Mouse (Mus musculus) forebrain, embryonic 11.5 days (tissue): ENCODE measurements around the gene Gm11037. TPM values are rescaled to one million over a fixed set of nuclear protein-coding genes. Genes with fewer than 3 reads are reported as not detected.

Source experiments
- ATAC-seq: fragments of 200-750 bp; cut with Nextera tagmentation; replicated peaks from 2 replicates; pipeline ENCODE4 v1.8.0; 2017; ENCODE audit warnings: moderate TSS enrichment; ENCODE audit not compliant: low FRiP score
- DNase-seq: peaks from one replicate; pipeline ENCODE4 v3.0.0-alpha.2; 2017; ENCODE audit warnings: low spot score
- H3K27ac ChIP-seq: fragments of 300-500 bp; sonication (generic); 2 replicates; pipeline ENCODE4 v1.5.1; 2014; ENCODE audit warnings: low read depth, low read length
- H3K27me3 ChIP-seq: fragments of 300-500 bp; sonication (generic); 2 replicates; pipeline ENCODE4 v1.6.1; 2014; ENCODE audit warnings: mild to moderate bottlenecking, low read length, mixed read lengths; ENCODE audit not compliant: control insufficient read depth, insufficient read depth
- H3K36me3 ChIP-seq: fragments of 300-500 bp; sonication (generic); 2 replicates; pipeline ENCODE4 v1.6.1; 2014; ENCODE audit warnings: mild to moderate bottlenecking, low read length, moderate library complexity, mixed read lengths; ENCODE audit not compliant: control insufficient read depth, insufficient read depth
- H3K4me1 ChIP-seq: fragments of 300-500 bp; sonication (generic); replicated peaks from 2 replicates; pipeline ENCODE4 v1.6.1; 2014; ENCODE audit warnings: low read length, mixed read lengths; ENCODE audit not compliant: control insufficient read depth, insufficient read depth
- H3K4me2 ChIP-seq: fragments of 300-500 bp; sonication (generic); 2 replicates; pipeline ENCODE4 v1.6.1; 2014; ENCODE audit warnings: low read depth, mild to moderate bottlenecking, low read length, moderate library complexity, mixed read lengths; ENCODE audit not compliant: severe bottlenecking
- H3K4me3 ChIP-seq: fragments of 300-500 bp; sonication (generic); 2 replicates; pipeline ENCODE4 v1.5.1; 2014; ENCODE audit warnings: low read depth, low read length
- H3K9ac ChIP-seq: fragments of 300-500 bp; sonication (generic); 2 replicates; pipeline ENCODE4 v1.6.1; 2014; ENCODE audit warnings: low read length
- H3K9me3 ChIP-seq: fragments of 300-500 bp; sonication (generic); 2 replicates; pipeline ENCODE4 v1.6.1; 2016; ENCODE audit warnings: low read length, mixed read lengths; ENCODE audit not compliant: control insufficient read depth
- WGBS: fragments of 180-500 bp; shearing (Covaris S2); extraction: QIAGEN DNeasy Blood & Tissue Kit; methylation state at CpG from one replicate; pipeline ENCODE4 v1.1.7; 2014; 5-methylcytosine and 5-hydroxymethylcytosine counted together
- polyA plus RNA-seq: library from polyadenylated mRNA; unstranded; fragments of >200 nt; fragmentation: Nextera tagmentation; extraction: Ambion mirVana; gene quantifications from 2 replicates; pipeline ENCODE4 v1.2.1, GENCODE M21; 2014

Gm11037 gene
- polyA plus RNA-seq, 1 experiment from 2014 or later, result not detected

- Histone ChIP-seq H3K4me3 (no peak overlapping the region), H3K36me3 (no peaks in the 10 kb centered on the region; the same call in 1 of the 2 replicates), H3K27ac (no peak overlapping the region), H3K4me1 (no peaks in the 10 kb centered on the region), H3K9me3 (no peaks in the 10 kb centered on the region), H3K4me2 (no peak overlapping the region), H3K9ac (no peak overlapping the region), H3K27me3 (no peaks in the 10 kb centered on the region)
- WGBS, result 79% methylated on average over 5 of the region's 5 CpGs
- DNase-seq, result no peak
- ATAC-seq, result no peak
Measured at GRCm38 (mm10) chr2:131140533-131140905, 7.2 kb downstream of the Gm11037 start.

- Histone ChIP-seq H3K4me2 (no peak overlapping the region), H3K9ac (no peak overlapping the region), H3K27me3 (no peaks in the 10 kb centered on the region), H3K9me3 (no peaks in the 10 kb centered on the region), H3K4me1 (no peaks in the 10 kb centered on the region), H3K4me3 (no peak overlapping the region), H3K36me3 (no peaks in the 10 kb centered on the region; the same call in 1 of the 2 replicates), H3K27ac (no peak overlapping the region)
- ATAC-seq (no peak), DNase-seq (no peak)
- WGBS, result 96% methylated on average over 8 of the region's 8 CpGs
Measured at GRCm38 (mm10) chr2:131141336-131141986, 8.2 kb downstream of the Gm11037 start.

- ATAC-seq, result peak; percentile 32; the same call in 1 of the 2 replicates
- no peak overlapping the region for H3K9ac ChIP-seq
- no peak overlapping the region for H3K4me2 ChIP-seq
Measured at GRCm38 (mm10) chr2:131142592-131142991, 9.3 kb downstream of the Gm11037 start.

GRCm38 (mm10) chr2:131143007-131143780 lies 9.9 kb downstream of the Gm11037 start:
- WGBS, result 67% methylated on average over 22 of the region's 22 CpGs
- H3K27ac ChIP-seq, result no peak overlapping the region
- H3K36me3 ChIP-seq, result peaks cover 5% of the 10 kb centered on the region; the same call in 1 of the 2 replicates
- no peaks in the 10 kb centered on the region for H3K27me3 ChIP-seq
- H3K4me3 ChIP-seq, result no peak overlapping the region
- no peak overlapping the region for H3K9ac ChIP-seq
- ATAC-seq (no peak; the same call in 1 of the 2 replicates), DNase-seq (no peak)
- H3K4me1 ChIP-seq, result no peaks in the 10 kb centered on the region
- H3K9me3 ChIP-seq, result no peaks in the 10 kb centered on the region
- no peak overlapping the region for H3K4me2 ChIP-seq

More at GRCm38 (mm10) chr2:131142592-131142991, 9.3 kb downstream of the Gm11037 start:
- Histone ChIP-seq H3K4me3 (no peak overlapping the region), H3K9me3 (no peaks in the 10 kb centered on the region), H3K27me3 (no peaks in the 10 kb centered on the region), H3K36me3 (peaks cover 3% of the 10 kb centered on the region; the same call in 1 of the 2 replicates), H3K4me1 (no peaks in the 10 kb centered on the region), H3K27ac (no peak overlapping the region)
- WGBS, result 36% methylated on average over 18 of the region's 18 CpGs
- peak; percentile 84 for DNase-seq

- H3K9me3 ChIP-seq, result no peaks in the 10 kb centered on the region
- H3K9ac ChIP-seq, result no peak overlapping the region
- H3K4me2 ChIP-seq, result no peak overlapping the region
- no peak overlapping the region for H3K4me3 ChIP-seq
- ATAC-seq (no peak), DNase-seq (no peak)
- no peaks in the 10 kb centered on the region for H3K27me3 ChIP-seq
- 70% methylated on average over 13 of the region's 13 CpGs for WGBS
- no peaks in the 10 kb centered on the region for H3K4me1 ChIP-seq
- H3K27ac ChIP-seq, result no peak overlapping the region
- peaks cover 12% of the 10 kb centered on the region; the same call in 1 of the 2 replicates for H3K36me3 ChIP-seq
Measured at GRCm38 (mm10) chr2:131145121-131145520, 11.8 kb downstream of the Gm11037 start.

GRCm38 (mm10) chr2:131145536-131145935 lies 12.2 kb downstream of the Gm11037 start:
- WGBS, result 90% methylated on average over 2 of the region's 2 CpGs
- Histone ChIP-seq H3K4me2 (no peak overlapping the region), H3K36me3 (peaks cover 12% of the 10 kb centered on the region; the same call in 1 of the 2 replicates), H3K27me3 (no peaks in the 10 kb centered on the region), H3K4me3 (no peak overlapping the region), H3K27ac (no peak overlapping the region), H3K9ac (no peak overlapping the region), H3K4me1 (no peaks in the 10 kb centered on the region), H3K9me3 (no peaks in the 10 kb centered on the region)
- ATAC-seq (no peak), DNase-seq (no peak)

- Histone ChIP-seq H3K4me1 (no peaks in the 10 kb centered on the region), H3K9me3 (no peaks in the 10 kb centered on the region), H3K36me3 (peaks cover 13% of the 10 kb centered on the region; the same call in 1 of the 2 replicates), H3K9ac (no peak overlapping the region), H3K4me3 (no peak overlapping the region), H3K4me2 (no peak overlapping the region), H3K27ac (no peak overlapping the region), H3K27me3 (no peaks in the 10 kb centered on the region)
- DNase-seq (no peak), ATAC-seq (no peak)
- WGBS, result 91% methylated on average over 21 of the region's 21 CpGs
Measured at GRCm38 (mm10) chr2:131146193-131147042, 13.1 kb downstream of the Gm11037 start.

GRCm38 (mm10) chr2:131147043-131147365 lies 13.7 kb downstream of the Gm11037 start:
- DNase-seq, result no peak
- 95% methylated on average over 8 of the region's 8 CpGs for WGBS
- Histone ChIP-seq H3K9ac (no peak overlapping the region), H3K4me2 (no peak overlapping the region), H3K4me3 (no peak overlapping the region), H3K36me3 (peaks cover 14% of the 10 kb centered on the region; the same call in 1 of the 2 replicates), H3K4me1 (no peaks in the 10 kb centered on the region), H3K27me3 (no peaks in the 10 kb centered on the region), H3K9me3 (no peaks in the 10 kb centered on the region), H3K27ac (no peak overlapping the region)
- no peak for ATAC-seq
